Comparison of ENCODE assay signal across 26 mouse cellular contexts in genomic region chr4:48615483-48615882, GRCm38 (mm10). TPM values are rescaled to one million over a fixed set of nuclear protein-coding genes. Genes with fewer than 3 reads are reported as not detected.
DNase-seq lines count a peak whose midpoint lies in the region; ATAC-seq and TF ChIP-seq lines count a peak whose summit lies in the region.
"Had no signal": no experiment of that assay in that cellular context is flagged by ENCODE, and none has a peak within 500 bp of the region (broad histone marks: within the 10 kb centered on the region; RNA-seq: fewer than 3 reads in every experiment).

No protein-coding gene starts in this region.

- no peaks in the 10 kb centered on the region for H3K27me3 ChIP-seq in intestine, embryonic 16.5 days (replicated peaks; ENCODE audit: control insufficient read depth, insufficient read depth, low read length)
- H3K27me3 ChIP-seq: CH12.LX; embryonic facial prominence, embryonic 12.5 days; forebrain, embryonic 12.5 days; Patski had no signal

- no peaks in the 10 kb centered on the region for H3K36me3 ChIP-seq in intestine, embryonic 16.5 days (ENCODE audit: control insufficient read depth, insufficient read depth, low read length)
- H3K36me3 ChIP-seq: G1E had no signal

- no peak for ATAC-seq in intestine, embryonic 16.5 days
- no peak for ATAC-seq in megakaryocyte-erythroid progenitor cell, adult 5-6 weeks (replicated peaks; ENCODE audit: low FRiP score, low TSS enrichment, poor library complexity, severe bottlenecking)
- ATAC-seq: activated CD4-positive, CD25-positive, alpha-beta regulatory T cell, adult 4 months; CD4-positive, CD25-positive, alpha-beta regulatory T cell, adult 4 months; forebrain, embryonic 14.5 days; forebrain, embryonic 16.5 days; Patski had no signal

- H3K4me3 ChIP-seq in embryonic fibroblast, embryonic 13.5 days (ENCODE audit: insufficient read depth, low read length), result no peak overlapping the region
- no peak overlapping the region for H3K4me3 ChIP-seq in intestine, embryonic 16.5 days (ENCODE audit: low read length)
- H3K4me3 ChIP-seq: embryonic facial prominence, embryonic 10.5 days; embryonic facial prominence, embryonic 12.5 days; erythroblast, embryonic 14.5 days; forebrain, embryonic 10.5 days; forebrain, embryonic 12.5 days had no signal

- TF ChIP-seq POLR2A in embryonic fibroblast, embryonic 13.5 days (IDR thresholded peaks at IDR 0.05; ENCODE audit: low read depth, low read length), result no peak

- H3K27ac ChIP-seq in embryonic fibroblast, embryonic 13.5 days (ENCODE audit: insufficient read depth, low read length), result peak overlapping the region; percentile 94
- no peak overlapping the region for H3K27ac ChIP-seq in intestine, embryonic 16.5 days (ENCODE audit: low read length)
- H3K27ac ChIP-seq: embryonic facial prominence, embryonic 10.5 days; embryonic facial prominence, embryonic 12.5 days; forebrain, embryonic 10.5 days; forebrain, embryonic 12.5 days had no signal

- no peak overlapping the region for H3K9ac ChIP-seq in intestine, embryonic 16.5 days (ENCODE audit: low read depth, low read length)
- H3K9ac ChIP-seq: embryonic facial prominence, embryonic 12.5 days; forebrain, embryonic 12.5 days had no signal

- H3K4me1 ChIP-seq in embryonic fibroblast, embryonic 13.5 days (ENCODE audit: control insufficient read depth, insufficient read depth, low read length), result peaks cover 10% of the 10 kb centered on the region
- no peaks in the 10 kb centered on the region for H3K4me1 ChIP-seq in intestine, embryonic 16.5 days (ENCODE audit: control insufficient read depth, insufficient read depth, low read length)
- H3K4me1 ChIP-seq: embryonic facial prominence, embryonic 10.5 days; embryonic facial prominence, embryonic 12.5 days; forebrain, embryonic 10.5 days; forebrain, embryonic 12.5 days had no signal

- WGBS in intestine, embryonic 16.5 days, result 91% methylated on average over 4 of the region's 4 CpGs

- no peaks in the 10 kb centered on the region for H3K9me3 ChIP-seq in intestine, embryonic 16.5 days (ENCODE audit: control insufficient read depth, low read length)
- H3K9me3 ChIP-seq: embryonic facial prominence, embryonic 10.5 days; embryonic facial prominence, embryonic 12.5 days; forebrain, embryonic 12.5 days had no signal

- intact Hi-C loops in left cerebral cortex, postnatal 25 days (cut with DNase I), result no loop called here

- DNase-seq in MN1 (ENCODE audit: low spot score), result peak; percentile 14
- no peak for DNase-seq in left cerebral cortex, postnatal 25 days (ENCODE audit: low spot score in 2 of 2)
- DNase-seq: adrenal gland, adult 8-10 months; adrenal gland, postnatal 14 days; adrenal gland, postnatal 36 days; B cell, adult 2 months; cerebellum, adult 11-12 months; cerebellum, adult 2 months; cerebellum, adult 9-10 months; cerebellum, postnatal 10 days; cerebellum, postnatal 25 days had no signal

- H3K4me2 ChIP-seq in intestine, embryonic 16.5 days (ENCODE audit: low read depth, low read length), result no peak overlapping the region
- H3K4me2 ChIP-seq: embryonic facial prominence, embryonic 12.5 days; forebrain, embryonic 12.5 days had no signal

- TF ChIP-seq CTCF in embryonic fibroblast, embryonic 13.5 days (IDR thresholded peaks at IDR 0.05; ENCODE audit: borderline replicate concordance, insufficient read depth, low read length), result no peak

RNA-seq across cellular contexts. Expression of gene Tmeff1, which starts 30.5 kb away (rescaled TPM):
- polyA plus RNA-seq in embryonic fibroblast, embryonic 13.5 days (2011; ENCODE audit: insufficient read length, low read depth, missing spikeins), result 120 and 125 TPM in 2 replicates
- 5.0 and 5.2 TPM in 2 replicates for polyA plus RNA-seq in intestine, embryonic 16.5 days (2015; fragmentation: Nextera tagmentation; extraction: Ambion mirVana)
- not detected in 2 replicates for total RNA-seq in megakaryocyte-erythroid progenitor cell, adult 5-6 weeks (2014; fragmentation: Nextera tagmentation)
- total RNA-seq in megakaryocyte-erythroid progenitor cell, adult 5-6 weeks (2017), result 0.95 TPM in 1 of 2 replicates, not detected in the other
- total RNA-seq in left cerebral cortex, postnatal 25 days (2021), result 100 to 1,000 TPM; 118 to 124 TPM
- total RNA-seq: G1E had no signal
- polyA plus RNA-seq: activated CD4-positive, CD25-positive, alpha-beta regulatory T cell, adult 4 months; G1E had no signal

RNA-seq across cellular contexts. Expression of gene Cavin4, which starts 47.8 kb away (rescaled TPM):
- 7.7 and 13.4 TPM in 2 replicates for polyA plus RNA-seq in embryonic fibroblast, embryonic 13.5 days (2011; ENCODE audit: insufficient read length, low read depth, missing spikeins)
- polyA plus RNA-seq in intestine, embryonic 16.5 days (2015; fragmentation: Nextera tagmentation; extraction: Ambion mirVana), result 0.09 and 0.18 TPM in 2 replicates
- not detected in 2 replicates for total RNA-seq in megakaryocyte-erythroid progenitor cell, adult 5-6 weeks (2014; fragmentation: Nextera tagmentation)
- not detected in 2 replicates for total RNA-seq in megakaryocyte-erythroid progenitor cell, adult 5-6 weeks (2017)
- 1 to 10 TPM; 1.5 to 2.2 TPM for total RNA-seq in left cerebral cortex, postnatal 25 days (2021)
- polyA plus RNA-seq: activated CD4-positive, CD25-positive, alpha-beta regulatory T cell, adult 4 months; CD4-positive, CD25-positive, alpha-beta regulatory T cell, adult 4 months; erythroblast, embryonic 14.5 days; G1E had no signal

Comparison
In these comparisons a context has a peak if more than half of its experiments do, and no peak if none do; other contexts are left out.
1. RNA of gene Tmeff1, which starts 30.5 kb away (total RNA-seq): 118 to 124 TPM in left cerebral cortex, postnatal 25 days; 0.95 TPM in megakaryocyte-erythroid progenitor cell, adult 5-6 weeks; every median in the first group is over 10 times any median in the second.